Mouse (Mus musculus): ENCODE measurements around the gene Sipa1l3. TPM values are rescaled to one million over a fixed set of nuclear protein-coding genes. Genes with fewer than 3 reads are reported as not detected.

Sipa1l3 gene
- total and polyA plus RNA-seq, 2 experiments from 2014 or later: 19.7 to 110 TPM

DNA sequence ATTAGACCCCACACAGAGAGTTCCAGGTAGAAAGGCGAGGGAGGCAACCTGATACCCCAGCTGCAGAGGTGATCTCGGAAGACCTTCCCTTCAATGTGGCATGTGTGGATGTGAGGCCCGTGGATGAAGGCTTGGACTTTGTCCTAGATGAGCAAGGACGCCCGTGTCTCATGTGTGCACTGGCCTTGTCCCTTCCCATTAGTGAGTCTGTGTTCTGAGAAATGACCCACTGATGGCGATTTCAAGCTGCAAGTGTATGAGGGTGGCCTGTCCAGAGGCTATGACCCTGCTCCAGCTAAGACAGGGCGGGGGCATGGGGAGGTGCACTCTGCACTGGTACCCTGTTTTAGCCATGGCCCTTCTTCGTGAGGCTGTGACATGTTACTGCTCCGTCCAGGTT lies 178.2 kb downstream of the Sipa1l3 start:
- 90% methylated on average over 9 of the region's 9 CpGs for WGBS
- no peak for TF ChIP-seq CTCF (IDR thresholded peaks at IDR 0.05; ENCODE audit: low read depth)
- Histone ChIP-seq H3K27ac (no peak overlapping the region), H3K4me1 (ENCODE audit: insufficient read depth, low read length) (no peaks in the 10 kb centered on the region), H3K9me3 (ENCODE audit: low read length) (no peaks in the 10 kb centered on the region), H3K4me3 (ENCODE audit: low read length) (no peak overlapping the region), H3K9ac (replicated peaks; ENCODE audit: low read length) (no peak overlapping the region), H3K27me3 (ENCODE audit: insufficient read depth, low read length) (no peaks in the 10 kb centered on the region), H3K4me2 (ENCODE audit: low read depth, low read length) (no peak overlapping the region), H3K36me3 (ENCODE audit: insufficient read depth, low read length) (peaks cover 12% of the 10 kb centered on the region; the same call in 1 of the 2 replicates)
- DNase-seq (ENCODE audit: low spot score) (no peak), ATAC-seq (no peak)

DNA sequence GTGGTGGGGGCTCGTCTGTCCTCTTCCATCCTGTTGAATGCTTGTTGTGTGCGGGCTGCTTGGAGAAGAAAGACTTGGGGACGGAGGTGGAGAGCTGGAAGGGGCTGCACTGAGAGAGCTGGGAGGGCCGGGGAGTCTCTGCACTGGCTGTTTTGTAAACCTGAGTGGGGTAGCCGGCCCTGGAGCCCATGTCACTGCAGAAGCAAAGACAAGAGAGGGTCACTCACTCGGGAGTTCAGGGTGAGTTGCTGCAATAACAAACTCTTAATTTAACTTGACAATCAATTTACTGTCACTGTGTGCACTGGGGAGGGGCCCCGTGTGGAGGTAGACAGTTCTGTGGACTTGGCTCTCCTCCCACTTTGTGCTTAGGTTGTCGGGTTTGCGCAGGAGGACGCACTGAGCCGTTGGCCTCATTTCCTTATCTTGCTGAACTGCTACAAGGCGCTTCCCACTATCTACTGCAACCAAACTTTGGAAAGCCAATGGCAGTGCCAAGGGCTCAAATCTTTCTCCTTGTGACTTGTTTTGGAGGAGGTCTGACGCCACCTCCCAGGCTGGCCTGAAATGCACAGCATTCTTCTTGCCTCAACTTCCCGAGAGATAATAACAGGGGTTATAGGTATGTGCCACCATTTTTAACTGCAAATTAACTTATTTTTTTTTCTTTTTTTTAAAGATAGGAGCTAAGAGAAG lies 179.3 kb downstream of the Sipa1l3 start:
- TF ChIP-seq CTCF (IDR thresholded peaks at IDR 0.05; ENCODE audit: low read depth): no peak
- 77% methylated on average over 14 of the region's 14 CpGs for WGBS
- H3K4me1 ChIP-seq (ENCODE audit: insufficient read depth, low read length): no peaks in the 10 kb centered on the region
- no peak overlapping the region for H3K4me3 ChIP-seq (ENCODE audit: low read length)
- no peak overlapping the region for H3K9ac ChIP-seq (replicated peaks; ENCODE audit: low read length)
- H3K9me3 ChIP-seq (ENCODE audit: low read length): no peaks in the 10 kb centered on the region
- H3K27ac ChIP-seq: no peak overlapping the region
- no peak overlapping the region for H3K4me2 ChIP-seq (ENCODE audit: low read depth, low read length)
- H3K27me3 ChIP-seq (ENCODE audit: insufficient read depth, low read length): no peaks in the 10 kb centered on the region
- ATAC-seq (no peak), DNase-seq (ENCODE audit: low spot score) (no peak)
- peaks cover 12% of the 10 kb centered on the region; the same call in 1 of the 2 replicates for H3K36me3 ChIP-seq (ENCODE audit: insufficient read depth, low read length)

DNA sequence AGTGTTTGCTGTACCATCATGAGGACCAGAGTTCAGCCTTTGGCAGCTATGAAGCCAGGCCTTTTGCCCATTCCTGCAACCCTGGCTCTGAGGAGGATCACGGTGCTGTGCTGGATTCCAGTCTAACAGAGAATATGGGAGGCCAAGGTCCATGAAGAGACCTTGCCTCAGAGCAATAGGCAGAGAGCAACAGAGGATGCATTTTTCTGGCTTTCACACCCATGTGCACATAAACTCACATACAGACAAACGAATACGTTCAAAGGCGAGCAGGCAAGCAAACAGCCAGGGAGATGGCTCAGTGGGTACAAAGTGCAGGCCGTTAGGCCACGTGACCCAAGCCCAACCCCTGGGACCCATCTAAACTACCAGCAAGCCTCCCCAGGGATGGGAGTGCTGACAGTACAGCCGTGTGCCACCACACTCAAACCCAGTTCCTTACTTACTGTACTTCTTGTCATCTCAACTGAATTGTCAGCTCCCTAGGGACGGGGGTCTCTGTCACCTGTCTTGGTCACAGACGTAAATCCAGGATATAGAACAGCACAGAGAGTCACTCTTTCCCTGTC lies 180.0 kb downstream of the Sipa1l3 start:
- ATAC-seq: no peak
- no peaks in the 10 kb centered on the region for H3K27me3 ChIP-seq (ENCODE audit: insufficient read depth, low read length)
- no peak for DNase-seq (ENCODE audit: low spot score)
- peaks cover 12% of the 10 kb centered on the region; the same call in 1 of the 2 replicates for H3K36me3 ChIP-seq (ENCODE audit: insufficient read depth, low read length)
- no peak overlapping the region for H3K4me2 ChIP-seq (ENCODE audit: low read depth, low read length)
- H3K4me3 ChIP-seq (ENCODE audit: low read length): no peak overlapping the region
- H3K9ac ChIP-seq (replicated peaks; ENCODE audit: low read length): no peak overlapping the region
- no peaks in the 10 kb centered on the region for H3K9me3 ChIP-seq (ENCODE audit: low read length)
- no peak for TF ChIP-seq CTCF (IDR thresholded peaks at IDR 0.05; ENCODE audit: low read depth)
- H3K27ac ChIP-seq: no peak overlapping the region
- 85% methylated on average over 9 of the region's 9 CpGs for WGBS
- H3K4me1 ChIP-seq (ENCODE audit: insufficient read depth, low read length): no peaks in the 10 kb centered on the region

DNA sequence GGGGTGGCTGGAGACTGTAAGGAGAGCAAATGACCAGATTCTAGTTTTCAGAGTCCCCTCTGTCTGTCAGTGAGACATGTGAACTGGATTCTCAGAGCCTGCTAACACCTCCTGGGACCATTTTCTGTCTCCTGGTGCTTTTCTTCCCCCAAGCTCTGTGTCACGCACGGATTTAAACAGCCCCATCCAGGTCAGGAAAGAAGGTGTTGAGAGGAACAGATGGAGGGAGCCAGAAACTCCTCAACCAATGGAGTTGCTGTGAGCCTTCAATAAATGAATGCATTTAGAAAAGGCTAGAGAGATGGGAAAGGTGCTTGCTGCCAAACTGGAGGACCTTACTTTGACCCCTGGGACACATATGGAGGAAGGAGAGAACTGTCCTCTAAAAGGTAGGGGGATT lies 180.7 kb downstream of the Sipa1l3 start:
- no peak for TF ChIP-seq CTCF (IDR thresholded peaks at IDR 0.05; ENCODE audit: low read depth)
- Histone ChIP-seq H3K4me3 (ENCODE audit: low read length) (no peak overlapping the region), H3K4me1 (ENCODE audit: insufficient read depth, low read length) (no peaks in the 10 kb centered on the region), H3K9ac (replicated peaks; ENCODE audit: low read length) (no peak overlapping the region), H3K27me3 (ENCODE audit: insufficient read depth, low read length) (no peaks in the 10 kb centered on the region), H3K36me3 (ENCODE audit: insufficient read depth, low read length) (peaks cover 15% of the 10 kb centered on the region; the same call in 1 of the 2 replicates), H3K27ac (no peak overlapping the region), H3K9me3 (ENCODE audit: low read length) (no peaks in the 10 kb centered on the region), H3K4me2 (ENCODE audit: low read depth, low read length) (no peak overlapping the region)
- ATAC-seq: no peak
- WGBS: 81% methylated on average over 2 of the region's 2 CpGs
- no peak for DNase-seq (ENCODE audit: low spot score)

DNA sequence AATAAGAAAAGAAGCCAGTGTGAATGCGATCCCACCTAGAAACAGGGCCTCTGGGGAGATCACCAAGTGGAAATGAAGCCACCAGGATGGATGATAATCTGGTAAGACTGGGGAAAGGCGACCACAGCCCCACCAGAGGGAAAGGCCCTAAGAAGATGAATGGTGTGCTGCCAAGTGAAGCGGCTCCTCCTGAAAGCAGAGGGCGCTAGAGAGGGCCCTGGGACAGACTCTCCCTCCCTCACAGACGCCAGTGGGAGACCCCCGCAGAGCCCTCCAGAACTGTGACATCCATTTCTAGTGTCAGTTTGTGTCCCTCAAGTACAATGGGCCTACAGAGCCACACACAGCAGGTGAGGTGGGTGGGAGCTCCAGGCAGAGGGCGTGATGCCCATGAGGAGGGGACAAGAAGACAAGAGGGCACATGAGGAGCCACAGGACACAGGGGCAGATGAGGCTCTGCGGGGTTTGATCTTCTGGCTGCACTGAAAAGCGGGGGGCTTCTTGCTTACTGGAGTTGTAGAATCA lies 181.6 kb downstream of the Sipa1l3 start:
- Histone ChIP-seq H3K4me2 (ENCODE audit: low read depth, low read length) (no peak overlapping the region), H3K4me1 (ENCODE audit: insufficient read depth, low read length) (no peaks in the 10 kb centered on the region), H3K9ac (replicated peaks; ENCODE audit: low read length) (no peak overlapping the region), H3K27me3 (ENCODE audit: insufficient read depth, low read length) (no peaks in the 10 kb centered on the region), H3K27ac (no peak overlapping the region), H3K4me3 (ENCODE audit: low read length) (no peak overlapping the region), H3K36me3 (ENCODE audit: insufficient read depth, low read length) (peaks cover 18% of the 10 kb centered on the region; the same call in 1 of the 2 replicates), H3K9me3 (ENCODE audit: low read length) (no peaks in the 10 kb centered on the region)
- no peak for ATAC-seq
- DNase-seq (ENCODE audit: low spot score): no peak
- TF ChIP-seq CTCF (IDR thresholded peaks at IDR 0.05; ENCODE audit: low read depth): peak; percentile 47
- 64% methylated on average over 9 of the region's 9 CpGs for WGBS

DNA sequence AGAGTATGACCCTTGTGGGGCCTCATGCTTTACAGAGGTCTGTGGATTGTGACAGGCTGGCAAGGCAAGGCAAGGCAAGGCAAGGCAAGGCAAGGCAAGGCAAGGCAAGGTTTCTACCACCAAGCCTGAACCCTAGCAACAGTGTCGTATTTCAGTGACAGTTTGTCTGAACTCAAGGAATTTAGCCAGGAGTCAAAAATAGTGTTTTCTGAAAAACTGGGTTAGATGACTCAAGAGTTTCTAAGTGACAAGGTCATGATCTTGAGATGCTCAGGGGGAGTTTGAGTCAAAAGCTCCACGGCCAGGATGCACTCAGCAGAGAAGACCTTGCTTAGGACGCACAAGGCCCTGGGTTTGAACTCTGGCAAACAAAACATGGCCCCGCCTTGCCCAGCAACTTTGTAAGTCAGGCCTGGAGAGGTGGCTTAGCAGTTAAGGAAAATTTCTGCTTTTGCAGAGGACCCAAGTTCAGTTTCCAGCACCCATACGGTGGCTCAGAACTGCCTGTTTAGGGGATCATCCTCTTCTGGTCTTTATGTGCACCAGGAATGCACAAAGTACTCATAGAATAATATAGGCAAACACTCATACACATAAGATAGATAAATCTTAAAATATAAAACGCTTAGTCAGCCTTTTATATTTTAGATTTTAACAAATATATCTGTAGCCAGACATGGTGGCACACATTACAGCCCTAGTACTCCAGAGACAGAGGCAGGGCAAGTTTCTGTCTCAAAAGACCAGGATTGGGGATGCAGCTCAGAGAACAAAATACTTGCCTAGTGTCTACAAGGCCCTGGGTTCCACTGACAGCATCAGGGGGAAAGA lies 182.4 kb downstream of the Sipa1l3 start:
- no peak overlapping the region for H3K4me2 ChIP-seq (ENCODE audit: low read depth, low read length)
- WGBS: 88% methylated on average over 6 of the region's 6 CpGs
- H3K27ac ChIP-seq: no peak overlapping the region
- TF ChIP-seq CTCF (IDR thresholded peaks at IDR 0.05; ENCODE audit: low read depth): no peak
- H3K9ac ChIP-seq (replicated peaks; ENCODE audit: low read length): no peak overlapping the region
- no peaks in the 10 kb centered on the region for H3K9me3 ChIP-seq (ENCODE audit: low read length)
- H3K36me3 ChIP-seq (ENCODE audit: insufficient read depth, low read length): peaks cover 26% of the 10 kb centered on the region
- no peaks in the 10 kb centered on the region for H3K27me3 ChIP-seq (ENCODE audit: insufficient read depth, low read length)
- ATAC-seq (no peak), DNase-seq (ENCODE audit: low spot score) (no peak)
- no peaks in the 10 kb centered on the region for H3K4me1 ChIP-seq (ENCODE audit: insufficient read depth, low read length)
- no peak overlapping the region for H3K4me3 ChIP-seq (ENCODE audit: low read length)

Measured in hindbrain, postnatal 0 days (tissue).